Mouse (Mus musculus) lung, postnatal 10 days (tissue): ENCODE data around the gene Gpld1.

ENCODE experiments used
- DNase-seq: peaks from one replicate; pipeline ENCODE4 v3.0.0; 2021

Gpld1 gene

DNA sequence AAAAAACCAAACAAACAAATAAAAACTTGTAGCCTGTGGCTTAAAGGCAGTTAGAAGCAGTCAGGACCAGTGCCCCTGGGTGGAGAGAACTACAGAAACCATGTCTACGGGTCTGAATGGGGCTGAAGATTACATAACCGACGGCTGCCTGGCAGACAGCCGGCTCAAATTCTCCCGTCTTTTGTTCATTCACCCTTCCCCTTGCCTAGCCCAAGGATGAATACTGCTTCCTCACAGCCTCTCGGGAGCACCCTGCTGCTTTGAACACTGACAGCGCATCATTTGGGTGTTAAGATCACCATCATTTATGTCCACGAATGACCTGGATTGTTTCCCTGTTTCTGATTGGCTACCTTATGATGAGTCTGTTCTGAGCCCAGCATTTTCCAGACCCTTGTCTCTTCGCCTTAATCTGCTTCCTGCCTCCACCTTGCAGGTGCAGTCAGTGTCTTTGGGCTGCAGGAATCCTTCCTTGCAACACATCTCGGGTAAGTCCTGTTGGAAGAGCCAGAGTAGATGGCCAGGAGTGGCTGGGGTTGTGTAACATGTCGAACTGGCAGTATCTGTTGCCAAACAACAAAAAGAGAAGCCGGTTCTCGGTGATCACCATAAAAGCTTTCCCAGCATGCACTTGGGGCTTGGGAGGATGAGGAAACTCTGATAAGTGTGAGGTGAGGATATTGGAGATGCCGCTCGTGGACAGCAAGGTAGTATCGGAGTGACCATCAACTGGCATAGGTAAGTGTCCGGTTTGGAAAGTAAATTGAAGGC lies at the start of gene Gpld1:
Gpld1 (plus strand) TSS at position 641 of the 771 bp plus-strand sequence.
- no peak for DNase-seq

- DNase-seq: no peak
Observed at GRCm38 (mm10) chr13:24893880-24894279, 49.1 kb upstream of the Gpld1 start.

GRCm38 (mm10) chr13:24901916-24902315 lies 41.0 kb upstream of the Gpld1 start:
- no peak for DNase-seq

DNA sequence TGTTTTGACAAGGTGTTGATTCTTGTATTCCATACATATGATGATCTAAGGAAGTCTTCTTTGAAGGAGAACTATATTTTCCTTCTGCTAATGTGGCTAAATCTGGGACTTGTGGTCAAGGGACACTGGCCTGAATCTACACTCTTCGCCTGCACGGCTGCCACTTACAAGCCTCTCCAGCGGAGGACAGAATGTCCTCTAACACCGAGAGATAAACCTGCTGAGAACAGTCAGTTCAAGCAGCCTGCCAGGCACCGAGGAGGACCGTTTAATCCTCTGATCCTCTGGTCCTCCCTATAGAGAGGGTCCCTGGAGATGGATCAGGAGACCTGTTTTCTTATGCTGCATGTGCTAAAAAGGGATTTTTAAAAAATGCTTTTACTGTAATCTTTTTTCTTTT lies 39.5 kb upstream of the Gpld1 start:
- no peak for DNase-seq

GRCm38 (mm10) chr13:24905422-24905821 lies 37.5 kb upstream of the Gpld1 start:
- no peak for DNase-seq

- no peak for DNase-seq
Observed at GRCm38 (mm10) chr13:24906831-24907570, 36.0 kb upstream of the Gpld1 start.

GRCm38 (mm10) chr13:24909112-24909511 lies 33.8 kb upstream of the Gpld1 start:
- no peak for DNase-seq

DNA sequence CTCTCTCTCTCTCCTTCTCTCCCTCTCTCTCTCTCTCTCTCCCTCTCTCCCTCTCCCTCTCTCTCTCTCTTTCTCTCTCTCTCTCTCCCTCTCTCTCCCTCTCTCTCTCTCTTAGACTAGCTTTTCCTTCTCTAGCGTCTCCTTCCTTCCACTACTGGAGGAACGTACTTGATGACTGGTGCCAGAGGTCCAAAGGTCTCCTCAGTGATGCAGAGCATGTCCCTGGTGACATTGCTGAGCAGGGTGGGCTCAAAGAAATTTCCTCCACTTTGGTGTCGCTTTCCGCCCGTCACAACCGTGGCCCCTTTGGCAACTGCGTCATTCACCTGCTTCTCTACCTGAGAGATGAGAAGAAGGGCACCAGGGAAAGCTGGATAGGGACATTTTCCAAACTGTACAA lies 29.4 kb upstream of the Gpld1 start:
- DNase-seq: no peak

- no peak for DNase-seq
Observed at GRCm38 (mm10) chr13:24914915-24915314, 28.0 kb upstream of the Gpld1 start.

DNA sequence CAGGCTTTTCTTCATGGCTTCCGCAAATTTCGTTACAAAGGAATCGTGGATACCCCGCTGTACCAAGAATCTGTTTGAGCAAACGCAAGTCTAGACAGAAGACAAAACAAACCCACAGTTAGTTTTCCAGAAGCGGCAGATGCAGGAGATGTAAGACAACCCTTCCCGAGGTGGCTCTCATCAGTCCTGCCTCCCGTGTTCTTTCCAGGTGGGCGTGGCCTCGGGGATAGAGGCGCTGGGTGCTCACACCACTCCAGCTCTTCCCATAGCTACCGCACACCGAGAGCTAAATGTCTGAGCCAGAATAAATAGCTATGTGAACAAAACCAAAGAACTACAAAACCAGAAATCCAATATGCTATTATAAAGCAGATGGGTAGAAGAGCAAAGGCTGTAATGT lies 27.1 kb upstream of the Gpld1 start:
- no peak for DNase-seq

DNA sequence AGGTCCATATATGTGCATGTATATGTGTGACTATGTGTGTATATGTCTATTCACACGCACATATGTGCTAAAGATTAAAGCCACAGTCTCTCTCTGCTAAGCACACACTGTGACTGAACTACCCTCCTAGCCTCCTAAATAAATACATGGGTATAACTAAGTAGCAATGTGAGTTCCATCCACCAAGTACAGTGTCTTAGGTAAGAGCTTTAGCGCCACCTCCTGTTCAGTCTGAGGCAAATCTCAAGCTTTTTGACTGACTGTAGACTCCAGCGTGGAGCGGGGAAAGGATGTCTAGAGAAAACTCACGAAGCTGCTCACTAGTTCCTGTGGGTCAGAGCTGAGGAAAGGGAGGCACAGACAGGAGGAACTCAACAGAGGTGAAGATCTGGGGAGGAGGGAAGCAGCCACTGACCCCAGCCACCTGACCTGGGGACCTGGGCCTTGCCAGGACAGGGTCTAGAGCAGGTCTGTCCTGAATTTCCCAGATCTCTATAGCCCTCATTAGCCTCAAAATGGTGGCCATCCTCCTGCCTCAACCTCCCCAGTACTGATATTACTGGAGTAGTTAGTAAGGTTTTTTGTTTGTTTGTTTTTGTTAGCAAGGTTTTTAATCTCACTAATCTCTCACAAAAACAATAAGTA lies 22.5 kb upstream of the Gpld1 start:
- DNase-seq: peak; percentile 78

DNA sequence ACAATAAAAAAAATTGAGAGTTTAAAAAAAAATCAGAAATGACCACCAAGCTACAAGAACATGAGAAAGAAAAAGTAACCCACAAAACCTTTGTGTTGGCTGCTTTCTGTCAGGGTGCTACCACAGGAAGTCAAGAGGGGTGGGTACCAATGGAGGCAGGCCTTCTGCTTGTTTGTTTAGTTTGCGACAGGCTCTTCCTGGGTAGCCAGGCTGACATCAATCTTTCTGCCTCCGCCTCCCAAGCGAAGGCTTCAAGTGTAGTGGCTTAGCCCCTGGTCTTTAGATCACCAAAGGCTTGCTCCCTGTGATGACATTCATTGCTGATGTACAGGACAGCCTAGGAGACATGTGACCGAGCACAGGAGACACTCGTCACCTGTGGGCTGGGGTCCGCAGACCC lies 21.7 kb upstream of the Gpld1 start:
- DNase-seq: peak; percentile 48

DNA sequence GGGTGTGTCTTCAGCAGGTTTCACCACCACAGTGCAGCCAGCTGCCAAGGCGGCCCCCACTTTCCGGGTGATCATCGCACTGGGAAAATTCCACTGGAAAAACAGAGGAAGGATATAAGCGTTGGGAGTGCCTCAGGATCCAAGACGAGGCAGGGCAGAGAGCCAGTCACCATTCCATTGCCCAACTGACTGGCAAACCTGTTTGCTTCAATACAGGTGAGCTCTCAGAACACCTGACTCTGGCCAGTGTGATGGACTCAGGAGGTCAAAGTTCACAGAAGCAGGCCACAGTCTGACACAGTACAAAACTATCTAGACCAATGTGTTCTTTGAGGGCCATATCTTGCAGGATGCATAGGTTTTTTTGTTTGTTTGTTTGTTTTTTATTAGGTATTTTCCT lies 19.0 kb upstream of the Gpld1 start:
- no peak for DNase-seq

- no peak for DNase-seq
Observed at GRCm38 (mm10) chr13:24930591-24930990, 12.4 kb upstream of the Gpld1 start.

DNA sequence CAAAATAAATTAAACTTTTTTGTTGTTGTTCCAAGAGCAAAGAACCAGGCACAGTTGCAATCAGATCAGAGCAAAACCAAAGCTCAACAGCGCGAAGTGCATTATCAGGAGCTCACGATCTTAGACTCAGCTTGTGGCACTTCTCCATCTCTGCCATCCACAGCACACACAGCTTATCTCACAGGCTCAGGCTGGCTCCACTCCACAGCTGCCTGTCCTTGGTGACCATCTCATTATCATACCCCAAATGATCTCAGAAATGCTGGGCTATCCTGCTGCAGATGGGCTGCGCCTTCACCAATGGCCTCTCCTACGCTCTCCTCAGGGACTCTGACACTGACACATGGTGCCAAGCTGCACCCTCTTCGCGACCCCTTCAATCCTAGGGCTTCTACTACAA lies 9.8 kb upstream of the Gpld1 start:
- DNase-seq: no peak

DNA sequence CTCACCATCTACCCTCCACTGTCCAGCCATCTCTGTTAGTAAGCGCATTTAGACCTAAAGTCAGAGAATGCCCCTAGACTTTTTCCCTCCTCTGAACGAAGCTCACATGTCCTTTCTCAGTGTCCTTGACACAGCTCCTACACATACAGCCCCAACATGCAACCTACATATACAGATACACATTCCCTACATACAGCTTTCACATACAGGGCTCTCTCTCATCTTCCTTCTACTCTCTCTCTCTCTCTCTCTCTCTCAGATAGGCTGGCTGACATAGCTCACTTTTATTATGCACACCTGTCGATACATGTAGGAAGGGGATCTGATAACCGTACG lies 6.2 kb upstream of the Gpld1 start:
- DNase-seq: no peak

- peak; percentile 82 for DNase-seq
Observed at GRCm38 (mm10) chr13:24937108-24937838, 5.7 kb upstream of the Gpld1 start, which contains the start of gene Aldh5a1. Gene Aldh5a1, minus strand, starts transcription at chr13:24937661.

- no peak for DNase-seq
Observed at GRCm38 (mm10) chr13:24937839-24938166, 5.1 kb upstream of the Gpld1 start.

DNA sequence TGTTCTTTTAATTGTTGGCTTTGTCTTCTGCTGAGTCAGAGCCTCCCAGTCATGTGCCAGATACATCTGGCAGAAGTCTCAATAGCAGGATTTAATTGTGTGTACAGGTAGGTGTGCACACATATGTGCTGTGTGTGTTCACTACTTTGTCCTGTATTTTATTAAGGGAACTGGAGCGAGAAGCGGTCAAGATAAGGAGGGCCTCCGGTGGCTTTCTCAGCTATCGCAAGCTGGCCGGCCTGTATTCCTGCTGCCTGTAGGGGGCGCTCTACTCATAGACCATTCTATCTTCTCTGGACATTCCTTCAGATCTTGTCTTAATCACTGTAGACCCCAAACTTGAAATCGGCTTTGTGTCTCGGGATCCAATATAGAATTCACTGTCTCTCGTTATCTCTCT lies 4.3 kb upstream of the Gpld1 start:
- peak; percentile 85 for DNase-seq

DNA sequence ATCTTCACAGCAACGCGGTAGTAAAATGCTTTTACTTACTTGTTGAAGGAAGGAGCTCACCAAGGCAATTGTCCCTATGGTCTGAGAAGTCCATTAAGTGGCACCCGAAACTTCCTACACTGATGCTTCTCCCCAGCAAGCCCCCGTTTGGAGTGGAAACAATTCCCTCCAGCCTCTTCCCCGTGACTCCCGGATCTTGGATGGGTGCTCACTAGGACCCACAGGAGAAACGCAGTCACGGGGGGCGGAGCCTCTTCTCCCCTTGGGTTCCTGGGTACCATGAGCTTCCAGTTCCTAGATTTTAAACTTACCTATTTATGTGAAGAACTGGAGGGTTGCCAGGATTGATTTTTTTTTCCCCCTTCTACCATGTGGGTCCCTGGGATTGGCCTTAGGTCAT lies 3.5 kb upstream of the Gpld1 start:
- no peak for DNase-seq

DNA sequence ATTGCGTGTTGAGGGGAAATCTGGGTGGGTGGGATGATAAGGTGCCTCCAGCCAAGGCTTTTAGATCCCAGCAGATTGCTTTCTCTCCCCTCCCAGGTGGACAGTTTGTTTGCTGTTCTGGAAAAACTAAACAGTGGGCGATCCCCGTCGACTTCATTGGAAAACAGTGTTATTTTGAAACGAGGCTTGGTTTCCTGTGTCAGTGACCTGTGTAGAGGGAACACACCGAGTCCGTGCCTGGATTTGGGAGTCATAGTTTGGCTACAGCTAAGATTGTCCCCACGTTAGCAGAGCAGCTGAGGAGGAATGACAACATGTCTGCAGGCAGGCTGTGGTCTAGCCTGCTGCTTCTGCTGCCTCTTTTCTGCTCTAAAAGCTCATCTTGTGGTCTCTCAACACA lies 351 bp downstream of the Gpld1 start:
- no peak for DNase-seq

DNA sequence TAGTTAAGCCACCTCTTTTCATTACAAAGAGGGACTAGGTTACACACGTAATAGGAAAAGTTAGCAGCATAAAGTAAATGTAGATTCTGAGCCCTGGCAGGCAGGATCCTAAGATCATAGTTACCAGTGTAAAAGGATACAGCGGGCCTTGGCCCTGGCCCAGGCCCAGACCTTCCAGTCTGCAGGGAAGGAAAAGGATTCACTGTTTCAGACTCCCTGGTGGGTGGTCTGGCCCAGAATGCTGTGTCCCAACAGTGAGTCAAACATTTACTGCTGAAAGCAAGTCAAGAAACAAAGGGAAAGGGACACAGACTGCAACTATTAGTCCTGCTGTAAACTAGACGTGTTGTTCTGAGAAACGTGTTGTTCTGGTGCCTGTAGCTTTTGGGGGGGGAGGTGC lies 2.6 kb downstream of the Gpld1 start:
- DNase-seq: peak; percentile 33

DNA sequence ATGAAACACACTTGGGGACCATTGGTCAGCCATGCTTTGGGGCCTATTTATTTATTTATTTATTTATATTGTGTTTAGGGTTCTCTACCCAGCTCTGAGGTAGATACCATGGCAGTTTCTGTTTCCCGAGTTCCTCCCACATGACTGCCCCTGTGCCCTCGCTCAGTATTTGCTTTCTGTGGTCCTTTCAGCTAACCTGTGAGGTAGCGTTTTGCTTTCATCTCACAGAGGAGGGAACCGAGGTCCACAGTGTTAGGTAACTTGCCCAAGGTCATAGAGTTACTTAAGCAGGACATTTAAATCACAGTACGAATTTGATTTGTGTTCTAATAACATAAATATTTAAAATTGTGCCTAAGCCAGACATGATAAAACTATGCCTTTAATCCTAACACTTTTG lies 4.2 kb downstream of the Gpld1 start:
- DNase-seq: no peak

DNA sequence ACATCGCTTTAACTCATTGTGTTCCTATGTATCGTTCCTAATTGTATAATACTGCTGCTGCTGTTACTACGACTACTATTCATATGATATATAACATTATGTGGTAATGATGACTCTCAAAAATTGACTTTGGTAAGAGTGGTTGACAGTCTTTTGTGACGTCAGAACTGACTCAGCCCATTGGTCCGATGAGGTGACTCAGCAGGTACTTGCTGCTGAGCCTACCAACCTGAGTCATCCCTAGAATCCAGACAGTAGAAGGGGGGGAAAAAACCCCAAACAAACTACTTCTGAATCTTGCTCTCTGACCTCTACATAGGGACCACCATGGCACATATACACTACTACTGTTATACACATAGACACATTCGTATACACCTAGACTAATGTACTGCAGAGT lies 5.9 kb downstream of the Gpld1 start:
- DNase-seq: no peak
